Mouse (Mus musculus) urinary bladder, postnatal 4 days (tissue): ENCODE results near the gene Ttc13.

ENCODE experiments used
- DNase-seq, 2 experiments: peaks; one replicate each; pipeline ENCODE4 v3.0.0; 2021 to 2022; ENCODE audit warnings: low spot score in 2 of 2

Ttc13 gene

DNA sequence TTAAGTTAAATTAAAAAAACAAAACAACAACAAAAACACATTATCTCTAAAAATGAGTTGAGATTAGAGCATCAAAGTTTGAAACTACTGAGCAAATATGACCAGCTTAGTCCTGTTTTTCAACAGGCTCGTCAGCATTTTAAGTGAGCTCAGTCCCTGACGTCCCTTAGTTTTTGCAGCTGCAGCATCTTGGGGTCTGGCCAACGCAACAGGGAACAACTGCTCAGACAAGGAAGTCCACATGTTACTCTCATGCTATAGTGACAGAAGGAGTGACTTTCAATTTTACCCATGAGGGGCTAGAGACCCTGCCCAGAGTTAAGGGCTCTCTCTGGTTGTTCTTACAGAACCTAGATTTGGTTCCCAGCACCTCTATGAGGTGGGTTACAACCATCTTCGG lies 17.4 kb downstream of the Ttc13 start:
- DNase-seq = no peak

DNA sequence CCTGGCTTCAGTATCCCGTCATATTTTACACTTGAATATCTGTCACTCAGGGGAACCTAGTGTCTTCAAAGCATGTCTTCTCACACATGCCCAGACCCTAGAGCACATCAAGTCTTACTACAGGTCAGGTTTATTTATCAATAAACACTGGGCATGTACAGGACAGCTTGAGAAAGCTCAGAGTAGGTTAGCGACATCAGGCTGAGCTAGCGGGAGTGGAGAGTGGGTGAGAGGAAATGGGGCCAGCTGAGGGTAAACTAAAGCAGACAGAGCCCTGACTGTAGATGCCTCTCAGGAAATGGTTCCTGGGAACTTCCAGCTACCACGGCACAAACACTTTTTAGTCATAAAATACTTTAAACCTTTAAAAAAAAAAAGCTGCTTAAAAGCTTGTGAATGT lies 18.3 kb downstream of the Ttc13 start:
- no peak for DNase-seq

DNA sequence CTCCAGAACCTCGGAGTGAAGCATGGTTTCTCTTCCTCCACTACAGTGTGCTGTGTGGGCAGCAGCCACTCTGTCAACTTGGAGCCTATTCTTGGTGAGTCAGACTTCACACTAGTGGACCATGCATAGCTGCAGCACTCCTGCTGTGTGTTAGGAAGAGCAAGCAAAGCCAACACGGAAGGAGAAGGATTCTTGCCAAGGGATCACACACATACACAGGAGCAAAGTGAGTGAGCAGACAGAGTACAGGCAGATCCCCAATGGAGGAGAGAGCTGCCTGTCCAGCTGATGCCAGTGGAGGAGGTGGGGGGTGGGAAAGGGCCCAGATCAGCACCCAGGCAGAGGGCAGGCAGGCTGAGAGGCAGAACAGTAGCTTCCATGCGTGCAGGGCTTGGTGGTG lies 19.6 kb downstream of the Ttc13 start:
- no peak for DNase-seq

DNA sequence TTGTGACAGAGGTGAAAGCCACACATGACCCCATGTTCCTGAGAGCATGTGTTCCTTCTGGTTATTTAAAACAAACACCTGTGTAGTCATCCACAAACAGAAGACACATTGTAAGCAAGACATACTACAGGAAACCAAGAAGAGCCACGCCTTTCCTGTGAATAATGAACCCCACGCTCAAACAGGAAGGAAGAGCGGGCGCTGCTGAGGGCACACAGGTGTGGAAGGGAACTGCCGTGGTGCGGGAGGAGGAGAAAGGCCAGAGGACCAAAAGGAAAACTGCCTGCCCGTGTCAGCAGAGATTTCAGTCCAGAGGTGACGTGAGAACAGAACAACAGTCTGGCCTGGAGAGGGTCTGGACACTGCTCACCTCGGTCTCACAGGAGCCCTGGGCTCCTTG lies 20.8 kb downstream of the Ttc13 start:
- no peak for DNase-seq

DNA sequence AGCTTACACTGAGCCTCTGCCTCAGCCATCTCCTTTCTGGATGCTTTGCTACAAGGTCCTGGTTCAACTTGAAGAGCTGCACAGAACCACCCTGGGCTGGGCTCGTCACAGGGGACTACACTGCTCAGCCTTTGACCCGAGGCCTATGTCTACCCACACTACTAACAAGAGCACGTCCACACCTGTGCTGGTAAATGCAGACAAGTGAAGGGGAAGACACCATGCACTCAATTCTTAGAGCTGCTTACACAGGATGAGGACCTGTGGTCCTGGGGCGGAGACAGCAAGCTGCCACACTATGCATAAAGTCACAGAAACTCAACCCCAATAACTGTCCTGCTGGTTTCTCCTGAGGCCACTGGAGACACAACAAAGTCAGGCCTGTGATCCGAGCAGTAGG lies 21.5 kb downstream of the Ttc13 start:
- DNase-seq = no peak

DNA sequence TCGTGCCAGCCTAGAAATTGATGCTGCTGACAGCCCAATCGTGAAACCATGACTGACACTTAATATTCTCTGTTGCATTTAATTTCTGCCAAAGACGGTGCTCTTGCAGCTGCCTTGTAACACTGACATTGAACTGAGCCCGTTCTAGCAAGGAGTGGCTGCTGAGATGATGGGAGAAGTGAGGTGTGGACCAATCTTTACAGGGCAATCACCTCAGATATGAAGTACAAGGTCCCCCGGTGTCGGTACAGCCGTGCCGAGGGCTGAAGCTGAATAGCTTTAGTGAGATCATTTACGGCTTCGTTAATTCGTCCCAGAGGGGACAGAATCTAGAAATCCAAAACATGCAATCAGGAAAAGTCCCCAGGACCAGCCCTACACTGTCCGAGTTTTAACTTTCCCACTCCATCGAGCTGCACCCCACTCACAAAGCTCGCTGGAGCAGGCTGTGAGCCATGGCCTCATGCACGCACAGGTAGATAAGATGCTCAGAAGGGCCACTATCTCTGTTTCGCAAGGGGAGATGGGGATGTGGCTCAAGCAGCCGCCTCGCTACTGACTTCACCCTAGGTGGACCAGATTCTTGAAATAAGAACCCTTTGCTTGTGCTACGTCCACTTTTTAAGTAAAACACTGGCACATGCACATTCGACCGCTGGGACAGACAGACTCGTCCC lies 26.2 kb downstream of the Ttc13 start:
- DNase-seq = no peak

DNA sequence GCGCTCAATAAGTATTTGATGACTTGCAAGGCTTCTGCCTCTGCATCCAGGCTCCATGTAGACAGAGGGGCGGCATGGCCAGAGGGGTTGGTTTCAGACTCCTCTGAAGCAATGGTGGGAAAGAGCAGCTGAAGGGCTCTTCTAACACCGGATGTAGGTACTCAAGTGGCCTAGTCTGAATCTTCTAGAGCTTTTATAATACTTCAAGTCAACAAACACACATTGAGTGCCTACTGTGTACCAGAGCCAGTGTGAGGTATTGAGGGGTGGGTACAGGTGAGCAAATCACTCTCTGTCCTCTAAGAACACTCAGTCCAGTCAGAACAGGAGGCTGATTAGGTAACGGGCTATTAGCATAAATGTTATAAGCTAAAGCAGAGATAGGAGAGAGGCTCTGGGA lies 30.1 kb downstream of the Ttc13 start:
- DNase-seq = no peak

DNA sequence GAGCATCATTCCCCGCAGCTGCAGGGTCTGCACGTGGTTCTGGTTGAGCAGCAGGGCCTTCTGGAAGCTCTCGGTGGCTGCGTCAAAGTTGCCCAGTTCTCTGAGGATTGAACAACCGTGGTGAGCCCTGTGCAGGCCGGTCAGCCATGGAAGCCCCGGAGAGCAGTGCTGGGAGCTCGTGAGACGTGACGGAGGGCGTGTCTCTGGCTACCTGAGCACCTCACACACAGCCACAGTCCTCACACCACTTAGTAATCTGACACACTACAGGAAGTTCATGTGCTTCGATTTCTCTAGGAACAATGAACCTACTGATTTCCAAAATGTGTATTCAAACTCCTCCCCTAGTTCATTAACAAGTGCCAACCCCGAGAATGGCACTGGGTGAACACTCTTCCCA lies 32.9 kb downstream of the Ttc13 start:
- no peak for DNase-seq

DNA sequence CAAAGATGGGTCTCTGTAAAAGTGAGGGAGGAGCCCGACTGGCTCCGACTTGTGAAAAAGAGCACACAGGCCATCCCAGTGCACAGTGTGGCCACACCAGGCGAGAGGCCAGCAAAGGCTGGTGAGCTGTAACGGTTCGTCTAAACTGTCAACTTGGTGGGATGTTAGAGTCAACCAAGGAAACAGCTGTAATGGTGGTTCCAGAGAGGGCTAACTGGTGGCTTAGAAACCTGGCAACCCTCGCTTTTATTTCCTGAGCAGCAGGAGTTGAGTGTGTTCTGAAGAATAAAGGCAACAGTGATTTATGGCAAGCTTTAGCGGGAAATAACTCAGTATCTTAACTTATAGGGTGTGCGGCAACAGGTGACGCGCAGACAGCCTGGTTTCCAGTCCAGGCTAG lies 39.6 kb downstream of the Ttc13 start:
- no peak for DNase-seq

DNA sequence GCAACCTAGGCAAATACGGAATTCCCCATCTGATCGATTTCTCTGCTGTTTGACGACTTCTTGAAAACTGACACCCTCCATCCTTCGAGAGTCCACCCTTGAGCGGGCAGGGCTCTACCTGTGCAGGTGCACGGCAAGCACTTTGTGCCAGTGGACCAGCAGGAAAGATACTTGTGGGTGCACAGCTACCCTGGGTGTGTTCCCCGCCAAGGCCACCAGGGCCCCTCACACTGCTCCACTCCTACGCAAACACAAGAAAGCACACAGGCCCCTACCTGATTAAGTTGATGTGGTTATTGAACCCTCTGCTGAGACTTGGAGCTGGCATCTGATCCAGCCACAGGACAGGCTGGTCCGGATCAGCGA lies 40.0 kb downstream of the Ttc13 start:
- no peak for DNase-seq

DNA sequence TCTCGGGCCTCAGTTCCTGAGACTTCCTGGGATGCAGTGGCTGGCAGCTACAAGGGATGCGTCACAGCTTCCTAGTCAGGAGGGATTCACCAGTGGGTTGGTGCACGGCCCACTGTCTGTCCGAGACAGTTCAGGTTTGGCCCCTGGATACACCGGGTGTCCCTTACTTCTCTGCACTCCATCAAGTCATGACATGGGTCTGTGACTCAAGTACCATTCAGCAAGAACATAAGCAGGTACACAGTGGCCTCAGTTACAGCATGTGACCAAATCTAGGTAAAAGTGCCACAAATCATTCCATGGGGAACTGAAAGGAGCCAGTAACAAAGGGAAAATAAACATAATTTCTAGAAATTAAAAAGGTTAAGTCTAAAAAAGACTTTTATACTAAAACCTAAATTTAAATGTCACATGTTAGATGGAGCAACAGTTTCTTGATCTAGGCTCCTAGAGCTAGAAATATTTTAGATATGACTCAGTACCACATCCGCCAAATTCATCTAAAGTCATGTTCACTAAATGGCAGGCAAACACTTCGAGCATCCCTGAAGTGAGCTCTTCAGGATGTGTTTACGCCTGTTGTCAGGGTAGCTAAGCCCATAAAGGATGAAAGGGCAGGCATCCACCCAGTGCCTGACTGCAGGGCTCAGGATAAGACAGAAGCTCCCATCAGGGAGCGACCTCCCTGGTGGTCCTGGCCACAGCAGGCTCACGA lies 40.5 kb downstream of the Ttc13 start:
- DNase-seq = no peak

DNA sequence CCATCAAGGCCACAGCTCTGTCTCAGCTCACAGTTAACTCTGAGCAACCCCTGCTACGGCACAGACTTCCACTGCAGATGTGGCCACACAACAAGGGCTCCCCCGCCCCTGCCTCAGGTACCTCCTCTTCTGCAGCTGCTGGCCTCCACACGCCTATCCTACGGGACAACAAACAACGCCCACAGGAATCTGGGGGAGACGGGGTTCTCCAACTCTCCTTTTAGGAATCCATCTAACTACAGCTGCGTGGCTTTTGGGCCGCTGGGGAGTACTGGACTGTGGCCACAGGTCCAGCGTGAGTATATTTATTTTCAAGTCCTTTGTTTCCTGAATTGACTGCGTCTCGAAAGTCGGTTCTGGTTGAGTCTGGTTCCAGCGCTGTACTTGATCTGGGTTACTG lies 43.5 kb downstream of the Ttc13 start:
- DNase-seq = no peak

DNA sequence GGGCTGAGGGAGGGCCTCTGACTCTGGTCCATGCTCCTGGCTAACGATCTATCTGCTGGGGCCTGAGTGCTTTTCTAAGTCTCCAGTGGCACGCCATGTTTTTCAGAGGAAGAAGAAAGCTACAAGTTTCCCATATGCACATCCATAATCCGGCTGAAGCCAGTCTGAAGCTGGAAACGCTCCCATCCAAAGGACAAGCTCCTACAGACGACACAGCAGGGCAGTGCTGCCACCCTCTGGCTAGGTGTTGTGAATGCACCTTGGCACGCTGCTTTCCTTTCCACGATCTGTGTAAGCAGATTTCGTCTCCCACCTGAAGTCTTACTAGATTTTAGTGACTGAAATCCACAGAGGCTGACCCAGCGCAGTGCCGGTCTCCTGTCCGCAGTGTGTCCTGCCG lies 44.3 kb downstream of the Ttc13 start:
- peak; percentile 76 to 85 for DNase-seq

DNA sequence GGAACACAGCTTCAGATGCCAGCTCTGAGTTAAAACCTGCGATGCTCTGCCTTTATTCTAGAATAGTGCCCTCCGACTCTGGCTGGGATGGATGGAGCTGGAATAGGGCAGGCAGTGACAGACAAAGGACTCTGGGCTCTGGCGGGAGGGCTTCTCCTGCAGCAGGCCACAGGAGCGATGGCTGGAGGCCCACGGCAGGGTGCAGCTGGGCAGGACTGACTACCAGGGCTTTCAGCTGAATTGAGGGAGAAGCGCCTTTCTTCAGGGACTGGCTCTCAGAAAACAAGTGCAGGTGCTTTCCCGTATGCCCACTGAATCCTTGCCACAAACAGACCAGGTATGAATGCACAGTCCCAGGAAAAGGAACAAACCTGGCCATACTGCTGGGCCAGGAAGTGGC lies 44.7 kb downstream of the Ttc13 start:
- no peak for DNase-seq

DNA sequence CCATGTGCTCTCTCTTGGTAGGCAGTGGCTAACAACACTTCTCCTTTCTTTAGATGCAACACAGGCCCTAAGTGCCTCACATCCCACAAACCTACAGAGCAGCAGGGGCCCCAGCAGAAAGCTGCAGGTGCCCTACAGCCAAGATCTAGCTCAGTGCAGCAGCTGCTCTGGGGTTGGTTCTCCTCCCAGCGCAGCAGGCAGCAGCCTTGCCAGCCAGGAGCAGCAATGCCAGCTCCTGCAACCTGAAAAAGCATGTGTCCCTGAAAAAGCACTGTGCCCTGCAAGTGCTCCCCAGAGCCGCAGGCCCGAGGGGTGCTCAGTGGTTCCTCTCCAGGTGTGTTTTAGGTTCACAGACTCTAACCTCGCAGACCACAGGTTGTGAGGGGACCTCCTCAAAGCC lies 45.1 kb downstream of the Ttc13 start:
- DNase-seq = no peak

DNA sequence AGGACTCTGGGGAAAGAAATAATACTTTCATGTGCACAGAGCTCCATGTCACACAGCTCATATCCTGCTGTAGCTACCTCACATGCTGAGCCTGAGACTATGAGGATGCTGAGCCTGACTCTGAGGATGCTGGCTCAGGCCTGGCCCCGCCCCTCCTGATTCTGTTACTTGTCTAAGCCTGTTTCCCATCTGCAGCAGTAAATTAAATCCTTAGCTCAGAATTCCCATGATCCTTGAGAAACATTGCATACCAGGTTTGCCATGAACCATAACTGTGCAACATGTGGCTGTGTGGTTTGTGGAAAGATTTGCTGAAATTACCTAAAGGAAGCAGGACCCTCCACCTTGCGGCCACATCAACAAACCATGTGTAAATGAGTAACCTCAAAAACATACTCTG lies 49.4 kb downstream of the Ttc13 start:
- no peak for DNase-seq

DNA sequence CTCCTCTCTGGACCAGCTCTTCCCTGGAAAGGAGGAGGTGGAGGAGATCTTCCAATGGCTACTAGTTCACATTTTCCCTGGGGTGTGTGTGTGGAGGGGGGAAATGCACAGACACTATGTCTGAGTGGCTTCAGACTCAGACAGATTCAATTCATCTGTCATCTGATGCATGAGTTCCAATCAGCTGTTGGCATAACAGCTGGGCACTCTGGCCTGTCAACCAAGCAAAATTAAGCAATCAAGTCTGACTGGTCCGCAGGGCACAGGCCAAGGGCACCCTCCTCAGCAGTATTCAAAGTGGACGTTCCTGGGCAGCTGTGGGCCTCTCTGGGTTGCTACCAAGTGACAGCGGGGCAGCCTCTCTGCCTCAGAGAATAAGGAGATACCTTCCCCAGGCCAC lies 53.0 kb downstream of the Ttc13 start:
- DNase-seq = no peak

DNA sequence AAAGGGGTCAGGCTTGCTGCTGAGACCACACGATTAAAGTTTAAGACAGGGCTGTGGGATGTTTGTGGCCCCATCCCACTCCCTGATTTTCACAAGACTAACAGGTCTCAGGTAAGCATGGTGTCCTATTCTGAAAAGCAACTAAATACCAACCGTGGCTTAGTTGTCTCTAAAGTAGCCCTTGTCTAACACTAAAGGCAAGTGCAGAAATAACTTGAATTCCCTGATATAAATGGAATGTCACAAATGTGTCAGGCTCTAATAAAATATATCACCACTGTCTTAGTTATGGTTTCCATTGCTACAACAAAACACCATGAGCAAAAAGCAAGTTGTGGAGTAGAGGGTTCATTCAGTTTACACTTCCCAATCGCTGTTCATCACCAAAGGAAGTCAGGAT lies 57.4 kb downstream of the Ttc13 start:
- DNase-seq = no peak

DNA sequence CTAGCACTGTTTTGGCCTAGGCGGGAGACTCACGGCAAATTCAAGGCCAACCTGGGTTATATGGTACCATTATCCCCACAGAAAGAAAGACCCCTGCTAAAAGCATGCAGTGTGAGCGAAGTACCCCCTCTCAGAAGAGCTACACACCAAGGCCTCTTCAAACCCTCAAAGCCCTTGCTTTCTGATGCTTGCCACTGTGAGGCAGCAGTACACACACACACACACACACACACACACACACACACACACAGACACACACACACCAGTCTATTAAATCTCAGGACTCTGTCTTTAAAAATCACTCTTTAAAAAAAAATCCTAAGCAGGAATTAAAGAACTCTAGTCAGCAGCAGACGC lies 57.9 kb downstream of the Ttc13 start:
- DNase-seq = no peak

DNA sequence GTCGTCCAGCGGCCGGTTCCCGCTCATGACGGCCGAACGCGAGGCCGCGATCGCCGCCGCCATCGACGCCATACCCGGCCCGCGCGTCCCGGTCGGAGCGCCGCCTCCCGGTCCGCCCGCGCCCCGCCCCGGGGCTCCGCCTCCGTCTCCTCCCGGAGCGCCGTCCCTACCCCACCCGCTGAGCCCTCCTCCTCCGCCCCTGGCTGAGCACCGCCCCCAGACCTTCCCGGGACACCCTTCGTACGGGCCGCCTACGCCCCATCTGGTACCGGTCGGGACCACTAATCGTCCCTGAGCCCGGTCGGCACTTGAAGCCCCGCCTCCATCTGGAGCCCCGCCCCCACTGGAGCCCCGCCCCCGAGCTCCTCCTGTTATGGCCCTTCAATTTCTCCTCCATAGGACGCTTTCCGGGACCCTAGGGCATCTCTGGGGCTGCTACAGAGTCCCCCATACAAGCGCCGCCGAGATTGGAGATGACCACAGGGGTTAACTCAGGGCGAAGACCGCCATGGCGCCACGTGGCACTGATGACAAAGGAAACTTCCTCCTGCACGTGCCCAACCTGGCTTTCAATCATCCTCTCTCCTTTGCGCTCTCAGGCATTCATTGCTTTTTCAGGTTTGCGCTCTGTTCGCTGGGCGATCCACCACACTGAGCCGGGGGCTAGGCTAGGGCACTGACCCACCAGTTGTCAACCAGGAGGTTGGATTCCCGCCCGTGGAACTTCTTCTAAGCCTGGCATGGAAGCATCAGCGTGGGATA lies 58.5 kb downstream of the Ttc13 start, which contains the start of gene 2310022B05Rik:
Gene 2310022B05Rik (minus strand): TSS at position 258 of the 762 bp plus-strand sequence.
- peak; percentile 90 to 91 for DNase-seq

DNA sequence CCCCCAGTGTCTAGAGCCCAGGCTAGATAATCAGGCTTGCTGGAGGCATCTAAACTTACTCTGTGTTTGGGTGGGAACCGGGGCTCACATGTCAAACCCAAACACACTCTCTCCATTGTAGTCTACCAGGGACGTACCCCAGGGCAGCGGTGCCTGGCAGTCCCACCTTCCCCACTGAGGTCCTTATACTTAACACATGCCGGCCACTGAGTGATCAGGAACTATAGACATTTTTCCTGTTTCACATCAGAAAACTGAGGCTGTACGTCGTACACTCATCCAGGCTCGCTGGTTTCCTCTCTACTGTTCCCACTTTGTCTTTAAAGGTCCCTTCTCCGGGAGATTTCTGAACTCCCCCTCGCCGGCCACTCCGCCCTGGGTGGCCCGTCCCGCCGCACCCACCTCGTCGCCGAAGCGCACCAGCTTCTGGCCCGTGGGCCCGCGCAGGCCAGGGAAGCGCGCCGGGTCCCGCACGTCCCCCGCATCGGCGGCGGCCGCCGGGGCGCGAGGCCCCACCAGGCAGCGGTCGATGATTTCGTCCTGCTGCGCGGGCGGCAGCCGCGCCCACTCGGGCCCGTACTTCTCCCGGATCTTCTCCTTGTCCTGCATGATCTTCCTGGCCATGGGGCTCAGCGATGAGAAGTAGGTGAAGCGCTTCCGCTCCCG lies 59.2 kb downstream of the Ttc13 start:
- no peak for DNase-seq

DNA sequence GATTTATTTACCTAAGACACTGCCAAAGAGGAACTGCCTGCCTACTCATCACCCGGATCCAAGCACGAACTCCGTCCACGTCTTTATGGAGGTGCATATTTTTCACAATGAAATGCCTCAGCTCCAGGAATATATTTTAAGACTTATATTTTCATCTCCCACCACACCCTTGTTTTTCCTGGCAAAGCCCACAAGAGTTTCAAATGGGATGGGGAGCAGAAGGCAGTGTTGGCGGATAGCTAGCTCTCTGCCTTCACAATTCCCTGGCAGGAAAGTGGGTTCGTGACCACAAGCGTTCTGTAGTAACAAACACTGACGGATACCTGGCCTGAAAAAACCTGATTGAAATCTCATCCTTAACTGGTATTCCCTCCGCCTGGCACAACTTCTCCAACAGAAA lies 60.0 kb downstream of the Ttc13 start:
- no peak for DNase-seq

DNA sequence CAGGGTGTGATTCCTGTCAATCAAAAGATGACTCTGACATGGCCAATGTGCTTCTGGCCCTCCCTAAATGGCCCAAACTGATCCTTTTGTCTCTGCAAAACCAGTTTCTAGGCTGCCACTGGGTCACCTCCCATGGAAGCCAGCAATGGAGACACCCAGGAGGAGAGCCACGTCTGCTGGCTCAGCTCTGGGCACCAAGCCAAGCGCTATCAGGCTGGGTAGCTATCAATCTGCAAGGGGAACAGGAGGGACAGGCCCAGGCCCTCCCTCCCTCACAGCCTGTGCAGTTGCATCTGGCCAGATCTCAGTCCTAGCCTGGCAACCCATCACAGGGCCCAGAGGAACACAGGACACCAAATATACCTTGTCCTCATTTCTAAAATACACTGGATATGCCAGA lies 63.4 kb downstream of the Ttc13 start:
- DNase-seq = peak in 1 of 2 experiments; percentile 71
